Mouse (Mus musculus): ENCODE measurements around the gene Tle3. TPM values are rescaled to one million over a fixed set of nuclear protein-coding genes. Genes with fewer than 3 reads are reported as not detected.

Gene Tle3
- polyA plus RNA-seq, 1 experiment from 2014 or later, result 101 TPM

- TF ChIP-seq CTCF (IDR thresholded peaks at IDR 0.05), result no peak
- DNase-seq (ENCODE audit: low read depth, low spot score), result no peak
- no peaks in the 10 kb centered on the region for H3K27me3 ChIP-seq
- POLR2A ChIA-PET, result no interaction called here
- CTCF ChIA-PET, result interaction anchor here (1.0 kb wide), 2 partner anchors 10 to 37 kb away, joined by 3 to 5 read pairs; no protein-coding TSS in a partner anchor
- in situ Hi-C loops (cut with MboI; ENCODE audit: low pct_unique_long_range_greater_than_20kb), result no loop called here
- ATAC-seq, result no peak
Measured at GRCm38 (mm10) chr9:61441206-61441913, 69.2 kb downstream of the Tle3 start.

GRCm38 (mm10) chr9:61442951-61443630 lies 70.9 kb downstream of the Tle3 start:
- DNase-seq (ENCODE audit: low read depth, low spot score) (no peak), ATAC-seq (no peak)
- in situ Hi-C loops (cut with MboI; ENCODE audit: low pct_unique_long_range_greater_than_20kb), result no loop called here
- no peak for TF ChIP-seq CTCF (IDR thresholded peaks at IDR 0.05)
- CTCF ChIA-PET, result interaction anchor here (0.8 kb wide), 1 partner anchor 15 kb away, joined by 3 read pairs; no protein-coding TSS in a partner anchor
- no peaks in the 10 kb centered on the region for H3K27me3 ChIP-seq
- POLR2A ChIA-PET, result no interaction called here

GRCm38 (mm10) chr9:61445151-61445550 lies 73.0 kb downstream of the Tle3 start:
- no peak for ATAC-seq
- no peaks in the 10 kb centered on the region for H3K27me3 ChIP-seq
- in situ Hi-C loops (cut with MboI; ENCODE audit: low pct_unique_long_range_greater_than_20kb), result no loop called here
- TF ChIP-seq CTCF (IDR thresholded peaks at IDR 0.05), result no peak
- POLR2A ChIA-PET, result no interaction called here
- no peak for DNase-seq (ENCODE audit: low read depth, low spot score)
- CTCF ChIA-PET, result interaction anchor here (1.0 kb wide), 1 partner anchor 18 kb away, joined by 3 read pairs; no protein-coding TSS in a partner anchor

GRCm38 (mm10) chr9:61445711-61446222 lies 73.6 kb downstream of the Tle3 start:
- TF ChIP-seq CTCF (IDR thresholded peaks at IDR 0.05), result no peak
- ATAC-seq, result no peak
- in situ Hi-C loops (cut with MboI; ENCODE audit: low pct_unique_long_range_greater_than_20kb), result no loop called here
- no peaks in the 10 kb centered on the region for H3K27me3 ChIP-seq
- CTCF ChIA-PET, result no interaction called here
- POLR2A ChIA-PET, result no interaction called here
- no peak for DNase-seq (ENCODE audit: low read depth, low spot score)

- in situ Hi-C loops (cut with MboI; ENCODE audit: low pct_unique_long_range_greater_than_20kb), result no loop called here
- ATAC-seq (no peak), DNase-seq (ENCODE audit: low read depth, low spot score) (no peak)
- CTCF ChIA-PET, result no interaction called here
- TF ChIP-seq CTCF (IDR thresholded peaks at IDR 0.05), result no peak
- POLR2A ChIA-PET, result interaction anchor here (0.6 kb wide), 1 partner anchor 166 kb away, joined by 3 read pairs; no protein-coding TSS in a partner anchor
- no peaks in the 10 kb centered on the region for H3K27me3 ChIP-seq
Measured at GRCm38 (mm10) chr9:61446965-61447364, 74.8 kb downstream of the Tle3 start.

GRCm38 (mm10) chr9:61449363-61449904 lies 77.3 kb downstream of the Tle3 start:
- ATAC-seq, result no peak
- in situ Hi-C loops (cut with MboI; ENCODE audit: low pct_unique_long_range_greater_than_20kb), result no loop called here
- ChIA-PET POLR2A (interaction anchor here (1.5 kb wide), 1 partner anchor 70 kb away, joined by 3 read pairs; no protein-coding TSS in a partner anchor), CTCF (no interaction called here)
- no peak for TF ChIP-seq CTCF (IDR thresholded peaks at IDR 0.05)
- no peak for DNase-seq (ENCODE audit: low read depth, low spot score)
- H3K27me3 ChIP-seq, result no peaks in the 10 kb centered on the region

GRCm38 (mm10) chr9:61452081-61452480 lies 79.9 kb downstream of the Tle3 start:
- no peak for TF ChIP-seq CTCF (IDR thresholded peaks at IDR 0.05)

GRCm38 (mm10) chr9:61455861-61456261 lies 83.7 kb downstream of the Tle3 start:
- in situ Hi-C loops (cut with MboI; ENCODE audit: low pct_unique_long_range_greater_than_20kb), result no loop called here
- no peak for TF ChIP-seq CTCF (IDR thresholded peaks at IDR 0.05)
- CTCF ChIA-PET, result no interaction called here
- no peaks in the 10 kb centered on the region for H3K27me3 ChIP-seq
- POLR2A ChIA-PET, result no interaction called here
- DNase-seq (ENCODE audit: low read depth, low spot score) (no peak), ATAC-seq (no peak)

More at GRCm38 (mm10) chr9:61452081-61452480, 79.9 kb downstream of the Tle3 start:
- POLR2A ChIA-PET, result no interaction called here
- ATAC-seq (no peak), DNase-seq (ENCODE audit: low read depth, low spot score) (no peak)
- no peaks in the 10 kb centered on the region for H3K27me3 ChIP-seq
- in situ Hi-C loops (cut with MboI; ENCODE audit: low pct_unique_long_range_greater_than_20kb), result no loop called here
- CTCF ChIA-PET, result interaction anchor here (1.4 kb wide), 1 partner anchor 10 kb away, joined by 5 read pairs; no protein-coding TSS in a partner anchor

- no peak for TF ChIP-seq CTCF (IDR thresholded peaks at IDR 0.05)
- in situ Hi-C loops (cut with MboI; ENCODE audit: low pct_unique_long_range_greater_than_20kb), result no loop called here
- H3K27me3 ChIP-seq, result peaks cover 4% of the 10 kb centered on the region
- POLR2A ChIA-PET, result no interaction called here
- DNase-seq (ENCODE audit: low read depth, low spot score), result no peak
- CTCF ChIA-PET, result no interaction called here
- no peak for ATAC-seq
Measured at GRCm38 (mm10) chr9:61456441-61457161, 84.4 kb downstream of the Tle3 start.

GRCm38 (mm10) chr9:61457162-61457523 lies 85.0 kb downstream of the Tle3 start:
- H3K27me3 ChIP-seq, result peaks cover 5% of the 10 kb centered on the region
- ChIA-PET POLR2A (no interaction called here), CTCF (no interaction called here)
- no peak for TF ChIP-seq CTCF (IDR thresholded peaks at IDR 0.05)
- DNase-seq (ENCODE audit: low read depth, low spot score) (no peak), ATAC-seq (no peak)
- in situ Hi-C loops (cut with MboI; ENCODE audit: low pct_unique_long_range_greater_than_20kb), result no loop called here
